Comparison of ENCODE assay signal across 8 mouse cellular contexts in genomic region chr7:126975893-126975949, GRCm38 (mm10). TPM values are rescaled to one million over a fixed set of nuclear protein-coding genes. Genes with fewer than 3 reads are reported as not detected.
DNase-seq lines count a peak whose midpoint lies in the region; ATAC-seq and TF ChIP-seq lines count a peak whose summit lies in the region.

Gene Cdipt (plus strand): TSS chr7:126975914.

- 10% methylated on average over 1 of the region's 1 CpGs for WGBS in heart, embryonic 11.5 days (ENCODE audit: insufficient replicate concordance)
- 7% methylated on average over 1 of the region's 1 CpGs for WGBS in midbrain, postnatal 0 days

- no peak for TF ChIP-seq CTCF in left cerebral cortex, adult 2 months (IDR thresholded peaks at IDR 0.05)
- TF ChIP-seq CTCF in cortical plate, adult 2 months (IDR thresholded peaks at IDR 0.05; ENCODE audit: extremely low read depth, insufficient read depth, low read length) = no peak
- TF ChIP-seq CTCF in midbrain, postnatal 0 days (IDR thresholded peaks at IDR 0.05) = no peak

- no peak for ATAC-seq in heart, embryonic 11.5 days (replicated peaks; ENCODE audit: insufficient number of reproducible peaks, low FRiP score, low TSS enrichment)
- no peak for ATAC-seq in midbrain, postnatal 0 days (ENCODE audit: low FRiP score)

- H3K36me3 ChIP-seq in heart, embryonic 11.5 days (ENCODE audit: control insufficient read depth, insufficient read depth, low read length) = peaks cover 17% of the 10 kb centered on the region; the same call in 1 of the 2 replicates
- peaks cover 31% of the 10 kb centered on the region for H3K36me3 ChIP-seq in midbrain, postnatal 0 days (ENCODE audit: insufficient read depth, low read length)

- peak within 1 kb of the TSS; percentile 100 for H3K27ac ChIP-seq in left cerebral cortex, adult 2 months
- H3K27ac ChIP-seq in cortical plate, adult 2 months (ENCODE audit: insufficient read depth, low read length) = peak within 1 kb of the TSS; percentile 96
- H3K27ac ChIP-seq in heart, embryonic 11.5 days (ENCODE audit: low read depth, low read length) = peak within 1 kb of the TSS; percentile 94
- peak within 1 kb of the TSS; percentile 93 for H3K27ac ChIP-seq in midbrain, postnatal 0 days (ENCODE audit: low read depth, low read length)

- peak within 1 kb of the TSS; percentile 92 for H3K4me2 ChIP-seq in heart, embryonic 11.5 days
- peak within 1 kb of the TSS; percentile 90 for H3K4me2 ChIP-seq in midbrain, postnatal 0 days (ENCODE audit: low read depth, low read length, poor library complexity, severe bottlenecking)

- no peaks in the 10 kb centered on the region for H3K27me3 ChIP-seq in heart, embryonic 11.5 days (ENCODE audit: control insufficient read depth, insufficient read depth, low read length)
- no peaks in the 10 kb centered on the region for H3K27me3 ChIP-seq in midbrain, postnatal 0 days (ENCODE audit: insufficient read depth, low read length)

- H3K4me3 ChIP-seq in left cerebral cortex, adult 2 months = peak within 1 kb of the TSS; percentile 99
- H3K4me3 ChIP-seq in cortical plate, adult 2 months (ENCODE audit: insufficient read depth, low read length) = peak within 1 kb of the TSS; percentile 85
- H3K4me3 ChIP-seq in heart, embryonic 11.5 days (ENCODE audit: low read depth, low read length) = peak within 1 kb of the TSS; percentile 91
- peak within 1 kb of the TSS; percentile 100 for H3K4me3 ChIP-seq in midbrain, postnatal 0 days (ENCODE audit: low read depth, low read length)

- peak within 1 kb of the TSS; percentile 98 for H3K9ac ChIP-seq in heart, embryonic 11.5 days (ENCODE audit: low read depth, low read length)
- H3K9ac ChIP-seq in midbrain, postnatal 0 days (replicated peaks; ENCODE audit: low read length, poor library complexity, severe bottlenecking) = peak within 1 kb of the TSS; percentile 99

- TF ChIP-seq POLR2A in cortical plate, adult 2 months (IDR thresholded peaks at IDR 0.05; ENCODE audit: extremely low read depth, insufficient read depth, low read length) = no peak

- intact Hi-C loops in left cerebral cortex, adult 2 months (cut with DNase I) = no loop called here

- peaks cover 6% of the 10 kb centered on the region; the same call in 1 of the 2 replicates for H3K4me1 ChIP-seq in cortical plate, adult 2 months (ENCODE audit: control insufficient read depth, insufficient read depth, low read length)
- H3K4me1 ChIP-seq in heart, embryonic 11.5 days (ENCODE audit: control insufficient read depth, insufficient read depth, low read length) = peaks cover 5% of the 10 kb centered on the region
- peaks cover 6% of the 10 kb centered on the region; the same call in 1 of the 2 replicates for H3K4me1 ChIP-seq in midbrain, postnatal 0 days (ENCODE audit: insufficient read depth, low read length)

- DNase-seq in left cerebral cortex, adult 2 months (ENCODE audit: extremely low spot score in 1 of 2, low spot score in 2 of 2) = no peak
- no peak for DNase-seq in left cerebral cortex, adult 9 months (ENCODE audit: low spot score in 2 of 2)
- no peak for DNase-seq in left cerebral cortex, adult 8-10 months (ENCODE audit: low spot score in 2 of 2)
- DNase-seq in midbrain, postnatal 0 days (ENCODE audit: low spot score) = no peak
- DNase-seq in right cerebral cortex, adult 18-20 months = no peak
- no peak for DNase-seq in B cell, adult 2 months

- no peaks in the 10 kb centered on the region for H3K9me3 ChIP-seq in heart, embryonic 11.5 days (replicated peaks; ENCODE audit: control insufficient read depth, low read length)
- H3K9me3 ChIP-seq in midbrain, postnatal 0 days (ENCODE audit: low read length) = no peaks in the 10 kb centered on the region

RNA-seq across cellular contexts. Expression of gene Cdipt, which starts in this region (rescaled TPM):
- 100 to 1,000 TPM; 181 to 186 TPM for total RNA-seq in left cerebral cortex, adult 2 months (2021)
- 252 and 253 TPM in 2 replicates for polyA plus RNA-seq in cortical plate, adult 2 months (2012; rRNA removed)
- polyA plus RNA-seq in heart, embryonic 11.5 days (2014; fragmentation: Nextera tagmentation; extraction: Ambion mirVana) = 62.8 and 63.0 TPM in 2 replicates
- 100 to 1,000 TPM; 175 to 183 (median 179) TPM for total RNA-seq in left cerebral cortex, adult 8-10 months (2022)
- total RNA-seq in midbrain, postnatal 0 days (2014; rRNA removed) = 193 and 244 TPM in 2 replicates
- polyA plus RNA-seq in midbrain, postnatal 0 days (2015; fragmentation: Nextera tagmentation; extraction: Ambion mirVana) = 142 and 157 TPM in 2 replicates
